Mouse (Mus musculus): ENCODE measurements around the gene Acsf2.
"Not testable (repeated sequence)": the region's sequence is repeated elsewhere in the genome, so short reads cannot be mapped to it uniquely, and the experiment has no call there.

Gene Acsf2

GRCm38 (mm10) chr11:94601321-94602281, at the start of gene Acsf2:
TSS of gene Acsf2 (minus strand) at chr11:94601871.
- DNase-seq (ENCODE audit: low spot score in 2 of 2): peak; percentile 66 to 80

GRCm38 (mm10) chr11:94651241-94651640, 49.6 kb upstream of the Acsf2 start:
- not testable (repeated sequence) for DNase-seq (ENCODE audit: low spot score in 2 of 2)

- DNase-seq (ENCODE audit: low spot score in 2 of 2): no peak
Observed at GRCm38 (mm10) chr11:94646457-94646856, 44.8 kb upstream of the Acsf2 start.

GRCm38 (mm10) chr11:94644461-94645219, 43.0 kb upstream of the Acsf2 start:
- no peak for DNase-seq (ENCODE audit: low spot score in 2 of 2)

GRCm38 (mm10) chr11:94634431-94634830, 32.8 kb upstream of the Acsf2 start:
- DNase-seq (ENCODE audit: low spot score in 2 of 2): no peak

- no peak for DNase-seq (ENCODE audit: low spot score in 2 of 2)
Observed at GRCm38 (mm10) chr11:94632988-94633387, 31.3 kb upstream of the Acsf2 start.

GRCm38 (mm10) chr11:94631969-94632368, 30.3 kb upstream of the Acsf2 start:
- no peak for DNase-seq (ENCODE audit: low spot score in 2 of 2)

GRCm38 (mm10) chr11:94630199-94631011, 28.7 kb upstream of the Acsf2 start:
- DNase-seq (ENCODE audit: low spot score in 2 of 2): peak; percentile 28 to 74

- no peak for DNase-seq (ENCODE audit: low spot score in 2 of 2)
Observed at GRCm38 (mm10) chr11:94629884-94630198, 28.2 kb upstream of the Acsf2 start.

- peak; percentile 93 to 99 for DNase-seq (ENCODE audit: low spot score in 2 of 2)
Observed at GRCm38 (mm10) chr11:94629199-94629883, 27.7 kb upstream of the Acsf2 start, which contains the start of gene Lrrc59. TSS of gene Lrrc59 (plus strand) at chr11:94629767.

GRCm38 (mm10) chr11:94622162-94622561, 20.5 kb upstream of the Acsf2 start:
- DNase-seq (ENCODE audit: low spot score in 2 of 2): no peak

GRCm38 (mm10) chr11:94621458-94621852, 19.8 kb upstream of the Acsf2 start:
- no peak for DNase-seq (ENCODE audit: low spot score in 2 of 2)

GRCm38 (mm10) chr11:94620766-94621457, 19.2 kb upstream of the Acsf2 start:
- no peak for DNase-seq (ENCODE audit: low spot score in 2 of 2)

- no peak for DNase-seq (ENCODE audit: low spot score in 2 of 2)
Observed at GRCm38 (mm10) chr11:94617646-94618045, 16.0 kb upstream of the Acsf2 start.

- DNase-seq (ENCODE audit: low spot score in 2 of 2): no peak
Observed at GRCm38 (mm10) chr11:94615494-94615893, 13.8 kb upstream of the Acsf2 start.

GRCm38 (mm10) chr11:94614603-94615002, 12.9 kb upstream of the Acsf2 start:
- DNase-seq (ENCODE audit: low spot score in 2 of 2): no peak

GRCm38 (mm10) chr11:94610744-94611740, 9.4 kb upstream of the Acsf2 start:
- no peak for DNase-seq (ENCODE audit: low spot score in 2 of 2)

GRCm38 (mm10) chr11:94602356-94602955, 785 bp upstream of the Acsf2 start:
- no peak for DNase-seq (ENCODE audit: low spot score in 2 of 2)

GRCm38 (mm10) chr11:94600447-94600846, 1.2 kb downstream of the Acsf2 start:
- no peak for DNase-seq (ENCODE audit: low spot score in 2 of 2)
